Mouse (Mus musculus) megakaryocyte, embryonic 14.5 days (primary cell): ENCODE measurements at regions not wholly inside any gene's neighbourhood (a gene's known extent, or its start where the extent isn't known, plus 50 kb on each side); places are given as distances from the start of the nearest gene placed in this dataset.

ENCODE experiments used
- FLI1 ChIP-seq: IDR thresholded peaks from 2 replicates; pipeline ENCODE4 v1.6.1; 2012; ENCODE audit warnings: low read length, inconsistent platforms, mixed read lengths
- GATA1 ChIP-seq: IDR thresholded peaks from 3 replicates; pipeline ENCODE4 v1.6.1; 2012; ENCODE audit warnings: mixed read lengths, low read length, inconsistent platforms, borderline replicate concordance

- no peak for TF ChIP-seq GATA1
- no peak for TF ChIP-seq FLI1
These were observed 540.7 kb downstream of the Gm19410 start for GRCm38 (mm10) chr8:36306336-36306735.
